Mouse (Mus musculus): Measurements from ENCODE around the gene Anp32b. TPM values are rescaled to one million over a fixed set of nuclear protein-coding genes. Genes with fewer than 3 reads are reported as not detected.

Anp32b gene
- polyA plus RNA-seq, 1 experiment, result 23.4 TPM

- no peaks in the 10 kb centered on the region for H3K27me3 ChIP-seq (ENCODE audit: control insufficient read depth, insufficient read depth, low read length)
- 41% methylated on average over 9 of the region's 9 CpGs for WGBS
- peaks cover 1% of the 10 kb centered on the region; the same call in 1 of the 2 replicates for H3K4me1 ChIP-seq (ENCODE audit: control insufficient read depth, insufficient read depth, insufficient read length, low read length)
- no peak overlapping the region for H3K27ac ChIP-seq (ENCODE audit: insufficient read depth, low read depth, low read length)
- no peak overlapping the region for H3K4me3 ChIP-seq (ENCODE audit: low read depth, low read length)
- TF ChIP-seq CTCF (IDR thresholded peaks at IDR 0.05; ENCODE audit: extremely low read depth, insufficient read length, insufficient replicate concordance, low read depth, low read length) (no peak), POLR2A (IDR thresholded peaks at IDR 0.05; ENCODE audit: low read depth, low read length) (no peak)
- H3K36me3 ChIP-seq (ENCODE audit: control insufficient read depth, insufficient read depth, low read length), result no peaks in the 10 kb centered on the region
Measured at GRCm38 (mm10) chr4:46445237-46445945, 5.3 kb upstream of the Anp32b start.

GRCm38 (mm10) chr4:46447461-46447860 is 3.2 kb upstream of the Anp32b start:
- Histone ChIP-seq H3K27ac (ENCODE audit: insufficient read depth, low read depth, low read length) (no peak overlapping the region), H3K27me3 (ENCODE audit: control insufficient read depth, insufficient read depth, low read length) (no peaks in the 10 kb centered on the region), H3K4me3 (ENCODE audit: low read depth, low read length) (no peak overlapping the region), H3K36me3 (ENCODE audit: control insufficient read depth, insufficient read depth, low read length) (no peaks in the 10 kb centered on the region), H3K4me1 (ENCODE audit: control insufficient read depth, insufficient read depth, insufficient read length, low read length) (peaks cover 3% of the 10 kb centered on the region)
- 55% methylated on average over 1 of the region's 1 CpGs for WGBS
- TF ChIP-seq POLR2A (IDR thresholded peaks at IDR 0.05; ENCODE audit: low read depth, low read length) (no peak), CTCF (IDR thresholded peaks at IDR 0.05; ENCODE audit: extremely low read depth, insufficient read length, insufficient replicate concordance, low read depth, low read length) (no peak)

- no peaks in the 10 kb centered on the region for H3K27me3 ChIP-seq (ENCODE audit: control insufficient read depth, insufficient read depth, low read length)
- no peak overlapping the region for H3K27ac ChIP-seq (ENCODE audit: insufficient read depth, low read depth, low read length)
- WGBS, result 63% methylated on average over 6 of the region's 6 CpGs
- H3K4me3 ChIP-seq (ENCODE audit: low read depth, low read length), result no peak overlapping the region
- no peaks in the 10 kb centered on the region for H3K36me3 ChIP-seq (ENCODE audit: control insufficient read depth, insufficient read depth, low read length)
- H3K4me1 ChIP-seq (ENCODE audit: control insufficient read depth, insufficient read depth, insufficient read length, low read length), result peaks cover 12% of the 10 kb centered on the region
- TF ChIP-seq POLR2A (IDR thresholded peaks at IDR 0.05; ENCODE audit: low read depth, low read length) (no peak), CTCF (IDR thresholded peaks at IDR 0.05; ENCODE audit: extremely low read depth, insufficient read length, insufficient replicate concordance, low read depth, low read length) (no peak)
Measured at GRCm38 (mm10) chr4:46448886-46449285, 1.8 kb upstream of the Anp32b start.

GRCm38 (mm10) chr4:46450020-46450518 is 633 bp upstream of the Anp32b start:
- TF ChIP-seq POLR2A (IDR thresholded peaks at IDR 0.05; ENCODE audit: low read depth, low read length) (no peak), CTCF (IDR thresholded peaks at IDR 0.05; ENCODE audit: extremely low read depth, insufficient read length, insufficient replicate concordance, low read depth, low read length) (no peak)
- Histone ChIP-seq H3K27ac (ENCODE audit: insufficient read depth, low read depth, low read length) (no peak overlapping the region), H3K4me3 (ENCODE audit: low read depth, low read length) (peak overlapping the region; percentile 99), H3K27me3 (ENCODE audit: control insufficient read depth, insufficient read depth, low read length) (no peaks in the 10 kb centered on the region), H3K4me1 (ENCODE audit: control insufficient read depth, insufficient read depth, insufficient read length, low read length) (peaks cover 12% of the 10 kb centered on the region), H3K36me3 (ENCODE audit: control insufficient read depth, insufficient read depth, low read length) (no peaks in the 10 kb centered on the region)
- 42% methylated on average over 7 of the region's 7 CpGs for WGBS

GRCm38 (mm10) chr4:46451240-46451757 is 597 bp downstream of the Anp32b start:
- WGBS, result 2% methylated on average over 63 of the region's 70 CpGs
- no peak for TF ChIP-seq POLR2A (IDR thresholded peaks at IDR 0.05; ENCODE audit: low read depth, low read length)
- no peak for TF ChIP-seq CTCF (IDR thresholded peaks at IDR 0.05; ENCODE audit: extremely low read depth, insufficient read length, insufficient replicate concordance, low read depth, low read length)
- H3K4me3 ChIP-seq (ENCODE audit: low read depth, low read length), result peak overlapping the region; percentile 99

GRCm38 (mm10) chr4:46451758-46452480 is 1.2 kb downstream of the Anp32b start:
- no peaks in the 10 kb centered on the region for H3K36me3 ChIP-seq (ENCODE audit: control insufficient read depth, insufficient read depth, low read length)
- H3K4me1 ChIP-seq (ENCODE audit: control insufficient read depth, insufficient read depth, insufficient read length, low read length), result peaks cover 12% of the 10 kb centered on the region
- H3K27ac ChIP-seq (ENCODE audit: insufficient read depth, low read depth, low read length), result peak overlapping the region; percentile 86
- WGBS, result under 1% methylated on average over 94 of the region's 111 CpGs
- H3K27me3 ChIP-seq (ENCODE audit: control insufficient read depth, insufficient read depth, low read length), result no peaks in the 10 kb centered on the region
- H3K4me3 ChIP-seq (ENCODE audit: low read depth, low read length), result peak overlapping the region; percentile 99
- no peak; the same call in 1 of the 2 replicates for TF ChIP-seq POLR2A (IDR thresholded peaks at IDR 0.05; ENCODE audit: low read depth, low read length)
- no peak for TF ChIP-seq CTCF (IDR thresholded peaks at IDR 0.05; ENCODE audit: extremely low read depth, insufficient read length, insufficient replicate concordance, low read depth, low read length)

More at GRCm38 (mm10) chr4:46451240-46451757, 597 bp downstream of the Anp32b start:
- H3K36me3 ChIP-seq (ENCODE audit: control insufficient read depth, insufficient read depth, low read length), result no peaks in the 10 kb centered on the region
- H3K4me1 ChIP-seq (ENCODE audit: control insufficient read depth, insufficient read depth, insufficient read length, low read length), result peaks cover 12% of the 10 kb centered on the region
- no peaks in the 10 kb centered on the region for H3K27me3 ChIP-seq (ENCODE audit: control insufficient read depth, insufficient read depth, low read length)
- H3K27ac ChIP-seq (ENCODE audit: insufficient read depth, low read depth, low read length), result peak overlapping the region; percentile 86

GRCm38 (mm10) chr4:46452481-46452850 is 1.8 kb downstream of the Anp32b start:
- Histone ChIP-seq H3K4me1 (ENCODE audit: control insufficient read depth, insufficient read depth, insufficient read length, low read length) (peaks cover 12% of the 10 kb centered on the region), H3K4me3 (ENCODE audit: low read depth, low read length) (peak overlapping the region; percentile 99), H3K36me3 (ENCODE audit: control insufficient read depth, insufficient read depth, low read length) (no peaks in the 10 kb centered on the region), H3K27me3 (ENCODE audit: control insufficient read depth, insufficient read depth, low read length) (no peaks in the 10 kb centered on the region), H3K27ac (ENCODE audit: insufficient read depth, low read depth, low read length) (peak overlapping the region; percentile 86)
- under 1% methylated on average over 19 of the region's 19 CpGs for WGBS
- no peak for TF ChIP-seq POLR2A (IDR thresholded peaks at IDR 0.05; ENCODE audit: low read depth, low read length)
- no peak for TF ChIP-seq CTCF (IDR thresholded peaks at IDR 0.05; ENCODE audit: extremely low read depth, insufficient read length, insufficient replicate concordance, low read depth, low read length)

All from small intestine, adult 2 months (tissue).